Mouse (Mus musculus) hindbrain, embryonic 16.5 days (tissue): Measurements from ENCODE around the gene Sgk2. TPM values are rescaled to one million over a fixed set of nuclear protein-coding genes. Genes with fewer than 3 reads are reported as not detected.

Experiments
- ATAC-seq: fragments of 200-750 bp; cut with Nextera tagmentation; 2 replicates; pipeline ENCODE4 v1.8.0; 2017; ENCODE audit warnings: moderate TSS enrichment, moderate library complexity
- H3K27ac ChIP-seq: fragments of 300-500 bp; sonication (generic); 2 replicates; pipeline ENCODE4 v1.5.1; 2014; ENCODE audit warnings: low read depth, mild to moderate bottlenecking, control low read depth, low read length, moderate library complexity
- H3K27me3 ChIP-seq: fragments of 300-500 bp; sonication (generic); replicated peaks from 2 replicates; pipeline ENCODE4 v1.6.1; 2014; ENCODE audit warnings: low read length; ENCODE audit not compliant: control insufficient read depth, insufficient read depth
- H3K36me3 ChIP-seq: fragments of 300-500 bp; sonication (generic); 2 replicates; pipeline ENCODE4 v1.6.1; 2014; ENCODE audit warnings: mild to moderate bottlenecking, low read length, moderate library complexity, mixed read lengths; ENCODE audit not compliant: control insufficient read depth, insufficient read depth
- H3K4me1 ChIP-seq: fragments of 300-500 bp; sonication (generic); 2 replicates; pipeline ENCODE4 v1.6.1; 2014; ENCODE audit warnings: low read depth, low read length; ENCODE audit not compliant: control insufficient read depth, insufficient read depth
- H3K4me2 ChIP-seq: fragments of 300-500 bp; sonication (generic); 2 replicates; pipeline ENCODE4 v1.6.1; 2014; ENCODE audit warnings: mild to moderate bottlenecking, low read length, control low read depth, moderate library complexity
- H3K4me3 ChIP-seq: fragments of 300-500 bp; sonication (generic); 2 replicates; pipeline ENCODE4 v1.5.1; 2014; ENCODE audit warnings: mild to moderate bottlenecking, low read length, control low read depth, moderate library complexity
- H3K9ac ChIP-seq: fragments of 300-500 bp; sonication (generic); 2 replicates; pipeline ENCODE4 v1.6.1; 2014; ENCODE audit warnings: low read depth, mild to moderate bottlenecking, control low read depth, low read length, moderate library complexity
- H3K9me3 ChIP-seq: fragments of 300-500 bp; sonication (generic); 2 replicates; pipeline ENCODE4 v1.6.1; 2014; ENCODE audit warnings: mild to moderate bottlenecking, low read length, moderate library complexity; ENCODE audit not compliant: control insufficient read depth
- WGBS: fragments of 180-500 bp; shearing (Covaris S2); extraction: QIAGEN DNeasy Blood & Tissue Kit; methylation state at CpG from one replicate; pipeline ENCODE4 v1.1.7; 2014; 5-methylcytosine and 5-hydroxymethylcytosine counted together
- polyA plus RNA-seq: library from polyadenylated mRNA; unstranded; fragments of >200 nt; fragmentation: Nextera tagmentation; extraction: Ambion mirVana; gene quantifications from 2 replicates; pipeline ENCODE4 v1.2.1, GENCODE M21; 2015

Gene Sgk2
- polyA plus RNA-seq, 1 experiment from 2014 or later, result 0.25 TPM

- Histone ChIP-seq H3K9me3 (no peaks in the 10 kb centered on the region), H3K27me3 (no peaks in the 10 kb centered on the region), H3K4me1 (no peaks in the 10 kb centered on the region), H3K4me2 (no peak overlapping the region), H3K4me3 (no peak overlapping the region), H3K9ac (no peak overlapping the region), H3K36me3 (no peaks in the 10 kb centered on the region; the same call in 1 of the 2 replicates), H3K27ac (no peak overlapping the region)
- WGBS, result 77% methylated on average over 8 of the region's 10 CpGs
- no peak for ATAC-seq
Observed at GRCm38 (mm10) chr2:162961321-162961720, 25.8 kb upstream of the Sgk2 start.

DNA sequence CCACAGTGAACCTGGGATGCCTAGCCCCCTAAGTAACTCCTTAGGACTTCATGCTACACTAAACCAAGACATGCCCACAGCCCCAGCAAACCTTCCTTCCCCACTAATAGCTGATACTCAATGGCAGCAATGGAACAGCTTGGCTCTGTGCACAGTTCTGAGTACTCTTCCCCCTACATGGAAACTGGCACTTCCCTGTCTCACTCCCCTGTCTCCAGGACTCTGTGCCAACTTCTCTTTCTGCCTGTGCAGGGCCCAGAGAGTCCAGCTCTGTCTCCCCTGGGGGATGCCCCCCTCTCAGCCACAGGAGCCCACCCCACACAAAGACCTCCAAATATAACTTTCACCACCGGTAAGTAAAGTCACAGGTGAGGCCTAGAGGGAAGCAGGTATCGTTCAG lies 20.4 kb upstream of the Sgk2 start:
- no peaks in the 10 kb centered on the region for H3K27me3 ChIP-seq
- H3K27ac ChIP-seq, result no peak overlapping the region
- H3K9me3 ChIP-seq, result no peaks in the 10 kb centered on the region
- no peak overlapping the region for H3K4me3 ChIP-seq
- no peaks in the 10 kb centered on the region for H3K4me1 ChIP-seq
- H3K36me3 ChIP-seq, result no peaks in the 10 kb centered on the region; the same call in 1 of the 2 replicates
- 89% methylated on average over 2 of the region's 2 CpGs for WGBS
- no peak overlapping the region for H3K9ac ChIP-seq
- no peak overlapping the region for H3K4me2 ChIP-seq
- no peak for ATAC-seq

DNA sequence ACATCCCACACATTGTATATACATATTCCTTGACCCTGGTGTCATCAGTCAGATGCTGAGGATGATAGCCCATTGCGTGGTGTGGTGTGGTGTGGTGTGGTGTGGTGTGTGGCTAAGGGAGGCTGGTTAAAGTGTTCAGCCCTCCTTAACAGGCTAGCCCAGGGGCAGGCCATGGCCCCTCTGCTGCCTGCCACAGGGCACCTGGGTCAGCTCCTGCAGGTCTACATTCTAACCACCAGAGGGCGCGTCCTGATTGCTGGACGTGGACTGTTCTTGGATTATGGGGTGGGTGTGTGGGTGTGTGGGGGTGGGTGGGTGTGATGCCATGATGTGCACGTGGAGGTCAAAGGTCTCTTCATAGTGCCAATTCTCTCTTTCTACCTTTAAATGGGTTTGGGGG lies 18.8 kb upstream of the Sgk2 start:
- no peaks in the 10 kb centered on the region; the same call in 1 of the 2 replicates for H3K36me3 ChIP-seq
- no peaks in the 10 kb centered on the region for H3K27me3 ChIP-seq
- H3K27ac ChIP-seq, result no peak overlapping the region
- WGBS, result 12% methylated on average over 5 of the region's 5 CpGs
- no peak overlapping the region for H3K4me2 ChIP-seq
- H3K4me1 ChIP-seq, result no peaks in the 10 kb centered on the region; the same call in 1 of the 2 replicates
- no peaks in the 10 kb centered on the region for H3K9me3 ChIP-seq
- H3K4me3 ChIP-seq, result no peak overlapping the region
- H3K9ac ChIP-seq, result no peak overlapping the region
- ATAC-seq, result peak; percentile 40; the same call in 1 of the 2 replicates

GRCm38 (mm10) chr2:162969101-162969500 lies 18.0 kb upstream of the Sgk2 start:
- no peaks in the 10 kb centered on the region; the same call in 1 of the 2 replicates for H3K36me3 ChIP-seq
- peaks cover 6% of the 10 kb centered on the region for H3K4me1 ChIP-seq
- H3K4me2 ChIP-seq, result no peak overlapping the region
- H3K27ac ChIP-seq, result no peak overlapping the region
- H3K9ac ChIP-seq, result no peak overlapping the region
- ATAC-seq, result no peak
- no peaks in the 10 kb centered on the region for H3K9me3 ChIP-seq
- H3K27me3 ChIP-seq, result no peaks in the 10 kb centered on the region
- H3K4me3 ChIP-seq, result no peak overlapping the region
- WGBS, result 77% methylated on average over 3 of the region's 3 CpGs

- no peaks in the 10 kb centered on the region; the same call in 1 of the 2 replicates for H3K36me3 ChIP-seq
- peaks cover 16% of the 10 kb centered on the region for H3K4me1 ChIP-seq
- no peak for ATAC-seq
- H3K4me2 ChIP-seq, result no peak overlapping the region
- no peak overlapping the region for H3K9ac ChIP-seq
- H3K9me3 ChIP-seq, result no peaks in the 10 kb centered on the region
- no peak overlapping the region for H3K27ac ChIP-seq
- H3K4me3 ChIP-seq, result no peak overlapping the region
- 85% methylated on average over 6 of the region's 6 CpGs for WGBS
- H3K27me3 ChIP-seq, result no peaks in the 10 kb centered on the region
Observed at GRCm38 (mm10) chr2:162970896-162971295, 16.2 kb upstream of the Sgk2 start.

DNA sequence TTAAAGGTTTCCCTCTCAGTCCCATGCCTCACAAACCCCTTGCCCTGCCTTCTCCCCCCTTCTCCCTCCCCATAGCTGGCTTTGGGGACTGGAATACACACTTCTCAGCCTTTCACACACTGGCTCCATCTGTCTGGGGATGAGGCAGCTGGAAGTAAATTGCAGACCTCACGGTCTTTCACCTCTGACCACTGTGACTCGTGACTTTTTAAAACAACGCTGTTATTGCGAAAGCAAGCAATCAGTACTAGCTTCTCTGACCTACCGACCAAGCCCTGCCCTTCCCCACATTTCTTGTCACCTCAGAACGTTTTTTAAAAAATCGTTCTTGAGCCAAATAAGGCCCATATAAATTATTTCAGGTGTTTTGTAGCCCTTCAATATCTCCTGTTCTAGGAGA lies 14.4 kb upstream of the Sgk2 start:
- no peak overlapping the region for H3K4me3 ChIP-seq
- peaks cover 16% of the 10 kb centered on the region for H3K4me1 ChIP-seq
- no peaks in the 10 kb centered on the region for H3K27me3 ChIP-seq
- no peak overlapping the region for H3K27ac ChIP-seq
- H3K9ac ChIP-seq, result no peak overlapping the region
- 57% methylated on average over 7 of the region's 7 CpGs for WGBS
- no peaks in the 10 kb centered on the region for H3K9me3 ChIP-seq
- H3K4me2 ChIP-seq, result no peak overlapping the region
- H3K36me3 ChIP-seq, result no peaks in the 10 kb centered on the region
- ATAC-seq, result no peak

- peaks cover 16% of the 10 kb centered on the region for H3K4me1 ChIP-seq
- WGBS, result 68% methylated on average over 5 of the region's 5 CpGs
- no peak overlapping the region for H3K4me3 ChIP-seq
- no peak overlapping the region for H3K9ac ChIP-seq
- H3K4me2 ChIP-seq, result no peak overlapping the region
- no peak for ATAC-seq
- H3K36me3 ChIP-seq, result no peaks in the 10 kb centered on the region
- H3K27me3 ChIP-seq, result no peaks in the 10 kb centered on the region
- no peaks in the 10 kb centered on the region for H3K9me3 ChIP-seq
- H3K27ac ChIP-seq, result no peak overlapping the region
Observed at GRCm38 (mm10) chr2:162973206-162973605, 13.9 kb upstream of the Sgk2 start.

- Histone ChIP-seq H3K9me3 (no peaks in the 10 kb centered on the region), H3K4me1 (peaks cover 16% of the 10 kb centered on the region), H3K27me3 (no peaks in the 10 kb centered on the region), H3K36me3 (no peaks in the 10 kb centered on the region), H3K4me2 (no peak overlapping the region), H3K27ac (no peak overlapping the region), H3K9ac (no peak overlapping the region), H3K4me3 (no peak overlapping the region)
- no peak for ATAC-seq
- 9% methylated on average over 11 of the region's 11 CpGs for WGBS
Observed at GRCm38 (mm10) chr2:162973637-162974036, 13.5 kb upstream of the Sgk2 start.

DNA sequence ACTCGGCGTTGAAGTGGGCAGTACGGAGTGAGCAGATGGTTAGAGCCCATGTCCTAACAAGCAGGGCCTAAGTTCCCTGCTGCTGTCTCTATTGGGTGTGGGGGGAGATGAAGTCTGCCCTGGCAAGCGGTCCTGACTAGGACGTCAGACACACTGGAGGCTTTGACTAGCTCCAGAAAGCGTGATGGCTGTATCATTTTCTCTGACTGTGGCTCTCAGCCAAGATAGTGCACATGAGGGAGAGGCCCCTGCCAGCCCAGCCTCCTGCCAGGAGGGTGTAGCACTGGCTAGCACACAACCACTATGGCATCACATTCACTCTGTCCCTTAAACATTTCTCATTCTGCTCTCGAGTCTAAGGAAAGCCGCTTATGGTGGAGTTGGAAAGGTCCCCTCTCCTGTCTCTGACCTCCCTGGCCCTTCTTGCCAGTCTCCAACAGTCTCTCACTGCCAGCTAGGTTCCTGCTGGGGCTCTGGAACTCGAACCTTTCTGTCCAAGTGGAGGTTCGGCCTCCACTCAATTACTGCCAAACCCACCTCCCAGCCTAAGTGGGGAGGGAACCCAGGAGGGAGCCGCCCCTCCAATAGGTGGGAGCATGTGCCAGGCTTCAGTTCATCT lies 11.9 kb upstream of the Sgk2 start:
- peaks cover 16% of the 10 kb centered on the region for H3K4me1 ChIP-seq
- no peaks in the 10 kb centered on the region for H3K27me3 ChIP-seq
- ATAC-seq, result peak; percentile 66
- WGBS, result 57% methylated on average over 11 of the region's 11 CpGs
- no peaks in the 10 kb centered on the region for H3K36me3 ChIP-seq
- H3K9ac ChIP-seq, result no peak overlapping the region
- H3K27ac ChIP-seq, result peak overlapping the region; percentile 31; the same call in 1 of the 2 replicates
- no peaks in the 10 kb centered on the region for H3K9me3 ChIP-seq
- H3K4me3 ChIP-seq, result no peak overlapping the region
- H3K4me2 ChIP-seq, result no peak overlapping the region
